Mouse (Mus musculus): ENCODE results near the gene Cep112.
A peak's percentile ranks its signal among the peaks of the same experiment; 100 is the strongest.

Cep112 gene

DNA sequence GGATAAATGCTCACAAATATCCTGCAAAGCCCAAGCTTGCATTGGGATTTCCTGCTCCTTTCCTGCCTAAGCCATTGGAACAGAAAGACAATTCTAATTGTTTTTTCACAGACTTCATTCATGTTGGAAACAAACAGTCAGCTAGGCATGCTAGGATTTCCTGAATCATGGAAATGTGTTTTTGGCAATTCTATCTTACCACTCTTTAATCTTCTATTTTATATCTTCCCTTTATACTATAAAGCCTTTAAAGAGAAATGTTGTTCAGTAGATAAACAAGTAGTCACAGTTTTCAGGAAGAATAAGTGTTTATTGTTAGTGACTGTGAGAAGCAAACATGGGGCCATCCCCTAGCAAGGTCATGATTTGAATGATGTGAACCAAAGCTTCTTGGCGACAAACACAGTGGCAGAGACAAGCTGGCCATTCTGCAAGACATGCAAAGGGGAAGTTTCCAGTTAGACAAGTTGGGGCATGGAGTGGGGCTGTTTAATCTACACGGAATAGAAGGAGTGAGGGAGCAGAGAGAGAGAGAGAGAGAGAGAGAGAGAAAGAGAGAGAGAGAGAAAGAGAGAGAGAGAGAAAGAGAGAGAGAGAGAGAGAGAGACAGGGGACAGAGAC, 169.1 kb downstream of the Cep112 start:
- no peak for DNase-seq (ENCODE audit: low spot score in 2 of 2)

DNA sequence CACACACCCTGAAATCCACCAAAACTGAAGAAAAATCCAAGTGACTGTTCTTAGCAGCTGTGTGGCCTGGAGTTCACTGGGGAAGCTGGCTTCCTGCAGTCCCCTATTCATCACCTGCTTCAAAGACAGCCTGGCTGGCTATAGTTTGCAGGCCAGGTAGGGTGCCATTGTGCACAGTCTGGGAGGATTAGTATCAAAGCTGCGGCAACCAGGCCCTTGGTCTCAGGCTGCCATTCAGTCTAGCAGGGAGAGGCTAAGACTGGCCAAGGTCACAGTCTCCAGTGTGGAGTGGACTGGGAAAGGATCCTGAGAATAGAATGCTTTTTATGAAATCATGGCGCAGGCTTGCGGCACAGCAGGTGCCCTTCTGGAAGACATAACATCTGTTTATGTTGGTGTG, 180.3 kb downstream of the Cep112 start:
- no peak for DNase-seq (ENCODE audit: low spot score in 2 of 2)

DNA sequence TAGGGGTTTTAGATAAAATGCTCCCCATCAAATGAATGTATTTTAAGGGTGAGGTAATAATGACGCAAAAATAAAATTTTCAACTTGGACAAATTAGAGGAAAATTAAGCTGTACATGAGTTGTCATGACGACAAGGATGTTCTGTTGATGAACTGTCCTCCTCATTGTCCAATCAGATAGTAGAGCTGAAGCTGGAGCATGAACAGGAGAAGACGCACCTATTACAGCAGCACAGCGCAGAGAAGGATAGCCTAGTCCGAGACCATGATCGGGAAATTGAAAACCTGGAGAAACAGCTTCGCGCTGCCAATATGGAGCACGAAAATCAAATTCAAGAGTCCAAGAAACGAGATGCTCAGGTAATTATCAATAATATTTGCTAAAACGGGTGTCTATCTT, 181.0 kb downstream of the Cep112 start:
- no peak for DNase-seq (ENCODE audit: low spot score in 2 of 2)

DNA sequence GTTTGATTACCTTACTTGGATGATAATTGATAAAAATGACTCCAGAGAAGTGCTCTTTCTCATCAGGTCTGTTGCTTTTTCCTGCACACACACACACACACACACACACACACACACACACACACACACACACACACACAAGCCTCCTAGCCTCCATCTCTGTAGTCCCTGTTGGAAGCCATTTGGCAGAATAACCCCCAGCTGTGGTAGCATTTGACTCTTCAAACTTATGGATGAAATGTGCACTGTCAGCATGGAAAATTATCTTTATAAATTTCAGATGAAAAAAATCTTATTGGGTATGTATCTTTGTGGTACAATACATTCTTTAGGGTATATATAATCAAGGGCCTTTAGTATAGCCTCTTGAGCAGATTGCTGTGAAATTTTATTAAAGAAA, 181.8 kb downstream of the Cep112 start:
- DNase-seq (ENCODE audit: low spot score in 2 of 2) = no peak

DNA sequence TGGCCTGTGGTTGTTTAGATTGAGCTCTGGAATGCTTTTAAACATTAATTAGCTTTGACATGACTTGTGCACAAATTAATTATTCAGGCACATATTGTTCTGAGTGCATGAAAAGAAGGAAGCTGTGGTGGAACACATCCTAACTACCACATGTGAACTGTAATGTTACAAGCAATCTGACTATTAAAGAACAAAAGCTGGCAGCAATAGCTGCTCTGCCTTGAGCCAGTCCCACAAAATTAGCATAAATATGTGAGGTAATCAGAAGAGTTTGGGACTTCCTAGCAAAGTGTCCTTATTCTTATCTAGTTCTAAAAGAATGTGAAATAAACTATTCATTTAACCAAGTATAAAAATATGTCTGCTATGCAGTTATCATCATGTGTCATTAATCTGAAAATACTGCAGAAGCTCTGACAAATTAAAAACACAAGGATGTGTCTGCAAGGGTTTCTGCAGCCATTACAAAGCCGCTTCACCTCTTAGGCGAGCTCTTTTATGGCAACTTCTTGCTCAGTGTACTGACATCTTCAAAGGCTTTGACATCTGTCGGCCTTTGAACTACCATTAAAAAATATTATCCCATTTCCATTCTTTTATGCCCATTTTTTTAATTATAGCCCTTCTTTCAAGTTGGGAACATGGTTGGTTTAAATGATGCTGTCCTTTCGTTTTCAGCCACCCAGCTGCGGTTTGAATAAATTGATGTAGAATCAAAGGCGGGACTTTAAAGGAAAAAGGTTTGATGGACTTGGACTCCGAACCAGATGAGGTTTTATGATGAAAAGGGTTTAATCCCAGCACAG, 195.8 kb downstream of the Cep112 start:
- DNase-seq (ENCODE audit: low spot score in 2 of 2) = no peak

DNA sequence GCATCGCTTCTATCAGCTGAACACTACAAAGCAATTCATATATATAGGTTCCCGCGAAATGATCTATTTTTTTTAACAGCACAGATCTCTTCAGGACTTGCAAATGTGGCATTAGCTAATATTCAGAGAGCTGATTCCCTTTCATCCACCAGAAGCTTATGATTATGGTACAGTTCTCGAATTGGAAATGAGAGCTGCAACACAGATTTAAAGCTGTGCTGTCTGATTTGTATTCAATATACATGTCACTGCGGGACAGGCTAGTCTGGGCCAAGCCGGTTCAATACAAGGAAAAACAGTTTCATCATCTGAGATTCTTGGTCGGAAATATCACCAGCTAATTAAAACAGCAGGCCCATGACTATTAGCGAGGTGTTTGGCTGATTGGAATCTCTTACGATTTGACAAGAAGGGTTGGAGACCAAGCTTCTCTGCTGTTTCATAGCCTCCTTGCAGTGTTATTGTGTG, 196.5 kb downstream of the Cep112 start:
- DNase-seq (ENCODE audit: low spot score in 2 of 2) = no peak

DNA sequence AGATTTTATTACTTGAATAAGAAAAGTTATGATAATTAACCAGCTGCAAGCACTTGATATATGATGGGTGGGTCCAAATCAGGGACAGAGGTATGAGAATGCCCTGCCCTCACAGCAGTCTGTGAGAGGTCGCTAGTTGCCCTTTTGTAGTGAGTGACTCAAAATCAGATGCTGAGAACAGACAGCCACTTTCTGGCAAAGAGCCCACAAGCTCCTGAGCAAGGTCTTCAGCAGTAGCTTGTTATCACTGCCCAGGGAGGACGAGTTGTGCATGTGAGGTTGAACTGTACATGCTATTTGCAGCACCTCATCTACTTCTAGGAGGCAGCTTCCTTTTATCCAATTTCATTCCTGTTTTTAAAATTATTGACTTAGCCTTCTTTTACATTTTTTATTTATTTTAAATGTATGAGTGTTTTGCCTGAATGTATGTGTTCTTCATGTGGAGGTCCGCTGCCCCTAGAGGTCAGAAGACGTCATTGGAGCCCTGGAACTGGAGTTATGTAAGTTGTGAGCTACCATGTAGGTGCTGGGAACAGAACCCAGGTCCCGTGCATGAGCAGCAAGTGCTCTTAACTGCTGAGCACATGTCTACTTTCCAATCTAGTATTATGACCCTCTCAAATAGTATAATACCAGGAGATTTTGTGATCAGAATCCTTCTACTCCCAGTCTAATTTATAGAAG, 200.7 kb downstream of the Cep112 start:
- DNase-seq (ENCODE audit: low spot score in 2 of 2) = no peak

DNA sequence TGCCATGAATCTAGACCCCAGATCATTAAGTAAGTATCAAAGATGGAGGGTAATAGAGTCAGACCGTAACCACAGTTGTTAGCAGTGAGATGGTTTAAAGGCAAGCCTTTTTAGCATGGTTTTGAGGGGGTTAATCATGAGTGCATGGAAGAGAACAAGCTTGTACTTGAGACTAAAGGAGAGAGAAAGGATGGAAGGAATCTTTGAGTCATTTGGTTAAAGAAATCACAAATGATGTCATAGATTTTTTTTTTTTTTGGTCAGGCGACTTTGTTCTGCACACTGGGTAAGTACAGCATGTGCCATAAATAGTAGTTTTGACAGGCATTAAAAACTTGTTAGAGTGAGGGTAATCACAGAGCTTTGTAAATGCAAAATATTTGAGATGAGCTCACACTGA, 212.8 kb downstream of the Cep112 start:
- DNase-seq (ENCODE audit: low spot score in 2 of 2) = no peak

DNA sequence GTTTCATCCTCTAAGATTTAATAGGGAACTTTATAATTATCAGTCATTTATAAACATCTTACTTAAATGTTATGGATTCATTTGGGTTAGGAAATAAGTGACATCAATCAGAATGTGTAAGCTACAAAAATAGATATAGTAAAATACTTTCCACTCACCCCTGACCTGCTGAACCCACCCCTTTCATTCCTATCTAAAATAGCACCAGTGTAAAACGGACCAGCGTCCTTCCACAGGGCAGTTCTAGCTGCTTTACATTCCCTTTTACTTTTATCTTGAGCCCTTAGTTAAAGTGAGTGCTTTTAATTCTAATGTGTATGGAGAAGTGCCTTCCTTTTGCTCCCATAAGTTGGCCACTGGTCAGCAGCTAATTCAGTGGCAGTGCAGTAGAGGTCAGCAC, 230.6 kb downstream of the Cep112 start:
- DNase-seq (ENCODE audit: low spot score in 2 of 2) = no peak

DNA sequence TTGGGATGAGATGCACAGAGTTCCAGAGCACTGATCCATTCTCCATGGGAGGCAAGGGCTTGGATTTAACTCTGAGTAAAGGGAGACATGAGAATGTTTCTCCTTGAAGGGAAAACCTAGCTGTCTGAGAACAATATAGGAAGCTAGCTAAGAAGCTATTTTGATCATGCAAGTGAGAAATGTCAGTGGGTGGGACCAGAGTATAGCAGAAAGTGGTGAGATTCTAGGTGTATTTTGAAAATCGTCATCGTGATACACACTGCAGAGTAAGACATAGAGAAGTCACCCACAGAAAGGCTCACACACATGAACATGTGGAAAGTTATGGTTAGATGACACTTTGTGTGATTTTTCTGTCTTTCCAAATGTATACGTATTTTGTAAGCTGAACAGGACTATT, 257.0 kb downstream of the Cep112 start:
- no peak for DNase-seq (ENCODE audit: low spot score in 2 of 2)

DNA sequence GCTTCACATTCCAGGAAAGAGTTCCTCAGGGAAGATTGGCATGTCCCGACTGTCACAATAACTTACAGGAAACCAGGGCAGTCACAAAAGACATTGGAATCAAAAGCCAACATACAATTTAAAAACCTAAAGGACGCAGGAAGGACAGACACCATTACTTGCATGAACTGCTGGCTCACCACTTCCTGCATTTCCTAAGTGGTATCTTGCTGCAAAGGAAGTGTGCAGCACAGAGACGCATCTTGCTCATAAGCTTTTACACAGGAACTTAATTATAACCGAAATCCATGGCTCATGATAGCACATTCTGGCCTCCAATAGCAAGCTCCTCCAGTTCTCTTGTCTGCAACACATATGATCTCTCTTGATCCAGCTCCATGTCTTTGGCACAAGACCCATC, 271.6 kb downstream of the Cep112 start:
- DNase-seq (ENCODE audit: low spot score in 2 of 2) = no peak

DNA sequence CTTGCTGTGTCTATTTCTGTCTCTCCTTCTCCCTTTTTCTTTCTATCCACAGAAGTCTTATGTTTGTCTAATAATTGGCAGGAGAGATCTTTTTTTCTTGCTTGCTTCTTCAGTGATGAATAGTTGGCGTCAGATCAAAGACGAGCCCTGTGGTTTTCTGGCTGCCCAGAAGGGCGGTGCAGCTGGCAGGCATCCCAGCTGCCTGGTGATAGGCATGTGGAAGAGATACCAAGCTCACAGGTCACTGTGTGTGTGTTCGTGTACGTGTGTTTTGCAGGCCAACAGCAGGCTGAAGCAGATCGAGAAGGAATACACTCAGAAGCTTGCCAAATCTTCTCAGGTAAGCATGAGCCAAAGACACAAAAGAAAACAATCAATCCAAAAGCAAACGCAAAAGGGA, 327.3 kb downstream of the Cep112 start:
- peak in 1 of 2 experiments; percentile 13 for DNase-seq (ENCODE audit: low spot score in 2 of 2)

DNA sequence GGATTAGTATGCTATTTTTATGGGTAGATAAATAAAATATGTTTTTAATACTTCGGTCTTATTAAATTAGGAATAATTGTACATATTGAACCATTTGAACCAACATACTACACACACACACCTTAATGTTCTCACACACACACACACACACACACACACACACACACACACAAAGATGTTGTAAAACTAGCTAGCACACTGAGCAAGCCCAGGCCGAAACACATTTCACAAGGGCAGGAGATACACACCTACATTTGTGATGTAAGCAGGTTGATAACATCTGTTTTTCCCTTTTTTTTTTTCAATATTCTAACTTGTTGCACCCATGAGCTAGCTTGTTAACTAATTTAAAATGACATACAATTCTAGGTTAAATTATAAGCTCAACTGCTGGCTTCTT, 327.8 kb downstream of the Cep112 start:
- DNase-seq (ENCODE audit: low spot score in 2 of 2) = no peak

DNA sequence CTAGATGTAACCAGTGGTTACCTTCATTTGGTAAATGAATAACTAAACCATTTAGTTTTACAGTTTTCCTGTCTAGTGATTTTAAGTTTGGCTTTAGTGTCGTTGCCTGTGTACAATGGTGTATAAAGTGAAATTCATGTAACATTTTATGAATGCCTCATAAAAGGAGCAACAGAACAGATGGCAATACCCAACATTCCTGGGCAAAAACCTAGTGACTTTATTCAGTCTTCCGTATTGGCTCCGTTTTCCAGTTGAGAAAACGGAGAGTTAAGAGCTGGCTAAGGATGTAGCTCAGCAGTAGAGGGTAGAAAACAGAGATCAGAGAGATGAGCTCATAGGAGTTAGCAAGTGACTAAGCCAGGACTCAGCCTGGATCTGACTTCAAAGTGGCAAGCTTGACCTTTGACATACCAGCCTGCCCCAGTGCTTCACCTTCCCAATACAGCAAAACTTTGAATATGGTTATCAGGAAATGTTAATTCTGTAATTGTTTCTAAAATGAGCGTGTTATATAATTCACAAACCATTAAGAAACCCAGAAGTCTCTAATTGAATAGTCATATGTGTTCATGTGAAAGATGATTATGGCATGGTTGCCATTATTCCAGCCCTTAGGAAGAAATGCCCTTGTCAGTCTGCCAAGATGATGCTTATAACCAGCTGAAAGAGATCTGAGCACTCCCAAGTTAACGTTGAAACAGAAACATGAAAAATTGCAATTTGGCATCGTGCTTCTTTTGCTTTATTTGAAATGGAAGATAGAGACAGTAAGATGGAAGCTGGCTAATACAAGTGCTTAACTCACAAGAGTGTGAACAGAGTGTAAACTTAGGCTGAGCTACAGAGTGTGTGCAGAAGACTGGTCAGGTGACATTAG, 328.6 kb downstream of the Cep112 start:
- DNase-seq (ENCODE audit: low spot score in 2 of 2) = no peak

DNA sequence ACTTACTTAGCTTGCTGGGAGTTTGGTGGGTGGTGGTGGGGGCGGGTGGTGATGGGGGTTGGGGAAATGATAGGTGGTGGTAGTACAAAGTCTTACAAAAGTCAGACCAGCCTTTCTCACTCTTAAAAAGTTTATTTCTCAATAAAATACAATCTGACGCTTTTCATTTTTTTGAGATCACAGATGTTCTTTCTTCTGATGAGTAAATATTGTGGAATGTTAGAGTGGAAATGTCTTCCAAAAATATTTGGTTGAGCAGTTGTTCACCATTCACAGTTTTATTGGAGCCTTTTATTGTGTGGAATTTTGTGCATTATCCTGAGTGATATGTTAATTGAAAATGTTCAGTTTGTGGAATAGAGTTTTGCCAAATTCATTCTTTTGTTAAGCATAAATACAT, 332.2 kb downstream of the Cep112 start:
- no peak for DNase-seq (ENCODE audit: low spot score in 2 of 2)

DNA sequence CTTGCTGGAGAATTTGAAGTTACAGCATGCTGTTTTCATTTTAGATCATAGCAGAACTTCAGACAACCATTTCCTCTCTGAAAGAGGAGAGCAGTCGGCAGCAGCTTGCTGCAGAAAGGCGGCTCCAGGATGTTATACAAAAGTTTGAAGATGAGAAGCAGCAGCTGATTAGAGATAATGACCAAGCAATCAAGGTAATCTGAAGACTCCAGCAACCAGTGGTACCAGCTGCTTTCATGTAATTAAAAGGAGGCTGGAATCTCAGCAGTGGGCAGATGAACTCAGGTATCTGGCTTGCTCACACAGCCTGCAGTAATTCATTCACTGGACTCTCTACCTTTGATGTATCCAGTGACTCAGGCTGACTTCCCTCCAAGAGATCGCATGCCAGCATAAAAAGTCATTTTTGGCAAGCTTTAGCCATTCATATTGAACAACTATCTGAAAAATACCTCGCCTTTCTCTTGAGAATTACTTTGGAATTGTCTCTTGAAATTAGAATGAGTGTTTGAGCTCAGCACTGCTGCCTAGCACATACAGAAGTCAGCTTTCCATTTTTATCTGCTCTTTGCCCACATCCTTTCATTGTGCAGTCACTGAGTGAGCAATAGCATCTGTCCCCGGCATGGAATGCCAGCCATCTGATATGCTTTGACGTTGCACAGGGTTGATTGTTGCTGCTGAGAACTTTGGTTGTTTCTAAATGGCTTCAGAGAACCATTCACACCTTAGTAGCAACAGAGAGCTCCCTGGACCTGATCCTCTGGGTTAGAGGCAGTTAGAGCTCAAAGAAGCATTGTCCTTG, 332.8 kb downstream of the Cep112 start:
- no peak for DNase-seq (ENCODE audit: low spot score in 2 of 2)

DNA sequence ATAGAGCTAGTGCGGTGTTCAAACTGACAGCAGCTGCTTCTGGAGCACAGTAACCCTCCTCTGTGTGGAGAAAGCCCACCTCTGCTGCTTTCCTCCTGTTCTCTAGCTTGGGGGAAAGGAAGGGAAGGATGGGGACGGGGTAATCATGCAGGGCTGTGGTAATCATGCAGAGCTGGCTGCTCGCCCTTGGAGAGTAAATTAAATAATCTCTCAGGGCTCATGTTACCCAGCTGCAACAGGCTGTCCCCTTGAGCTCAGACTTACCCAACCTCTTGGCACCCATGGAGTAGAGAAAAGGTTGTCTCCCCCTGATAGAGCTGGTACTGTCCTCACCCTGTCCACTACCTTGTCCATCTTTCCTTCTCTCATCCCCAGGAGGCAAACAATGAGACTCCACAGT, 345.1 kb downstream of the Cep112 start:
- no peak for DNase-seq (ENCODE audit: low spot score in 2 of 2)

DNA sequence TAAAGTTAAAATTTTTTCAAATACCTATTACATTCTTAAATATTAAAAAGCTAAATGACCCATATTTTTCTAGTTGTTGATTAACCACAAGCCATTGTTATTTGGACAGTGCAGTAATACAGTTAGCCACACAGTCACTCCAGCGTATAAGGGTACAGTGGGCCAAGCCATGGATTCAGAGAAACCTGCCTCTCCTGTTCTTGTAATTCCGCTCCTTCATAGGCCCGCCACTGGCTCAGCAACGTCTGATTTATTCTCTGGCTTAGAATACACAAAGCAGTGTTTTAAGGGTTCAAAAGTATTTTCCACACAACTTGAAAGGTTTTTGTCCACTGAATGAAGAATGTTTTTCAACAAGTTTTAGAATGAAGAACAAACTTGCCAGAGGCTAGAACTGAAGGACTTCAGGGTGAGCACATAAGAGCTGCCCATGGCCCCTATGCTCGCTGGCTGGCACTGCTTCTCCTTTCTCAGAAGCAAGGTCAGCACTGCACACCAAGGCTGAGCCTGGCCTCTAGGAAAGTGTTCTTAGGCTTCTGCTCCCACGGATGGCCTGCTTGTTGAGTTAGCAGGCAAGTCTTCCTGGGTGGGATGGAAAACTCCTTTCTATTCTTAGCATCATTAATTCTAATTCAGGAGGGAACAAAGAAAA, 349.2 kb downstream of the Cep112 start:
- no peak for DNase-seq (ENCODE audit: low spot score in 2 of 2)

DNA sequence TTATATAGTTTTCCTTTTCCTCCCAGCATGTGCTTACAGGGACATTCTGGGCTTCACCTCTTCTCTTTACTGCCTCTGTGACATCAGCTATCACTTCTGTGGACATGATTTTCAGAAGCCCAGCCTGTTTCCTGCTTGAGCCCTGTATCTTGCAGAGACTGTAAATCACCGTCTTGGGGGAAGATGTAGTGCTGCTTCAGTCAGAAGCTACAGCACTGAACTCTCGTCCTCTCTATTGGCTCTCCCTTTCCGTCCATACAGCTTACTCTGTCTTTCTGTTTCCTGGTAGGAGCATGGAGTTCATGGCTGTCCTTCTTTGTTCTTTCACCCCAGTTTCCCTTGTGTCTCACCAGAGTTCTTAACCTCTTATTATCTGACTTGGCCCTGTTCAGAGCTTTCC, 352.2 kb downstream of the Cep112 start:
- no peak for DNase-seq (ENCODE audit: low spot score in 2 of 2)

All from thymus, postnatal 10 days (tissue).